Mouse (Mus musculus) liver, postnatal 0 days (tissue): ENCODE data around the gene Hic1.

Experiments
- CTCF ChIP-seq: sonication (generic); IDR thresholded peaks from 2 replicates; pipeline ENCODE4 v1.5.1; 2016; ENCODE audit warnings: antibody characterized with exemption, low read depth
- EP300 ChIP-seq: IDR thresholded peaks from 2 replicates; pipeline ENCODE4 v1.6.1; 2016; ENCODE audit warnings: antibody characterized with exemption, low read depth, mild to moderate bottlenecking

GRCm38 (mm10) chr11:75147846-75148168 lies 21.5 kb downstream of the Hic1 start:
- TF ChIP-seq CTCF: 0 out of 2 replicates have a peak, but pooled peaks have one; percentile 10
- no peak for TF ChIP-seq EP300
